Mouse (Mus musculus): ENCODE measurements around the gene Stx18. TPM values are rescaled to one million over a fixed set of nuclear protein-coding genes. Genes with fewer than 3 reads are reported as not detected.

Gene Stx18
- polyA plus RNA-seq (2017; shearing (Covaris generic)) = 28.7 TPM

DNA sequence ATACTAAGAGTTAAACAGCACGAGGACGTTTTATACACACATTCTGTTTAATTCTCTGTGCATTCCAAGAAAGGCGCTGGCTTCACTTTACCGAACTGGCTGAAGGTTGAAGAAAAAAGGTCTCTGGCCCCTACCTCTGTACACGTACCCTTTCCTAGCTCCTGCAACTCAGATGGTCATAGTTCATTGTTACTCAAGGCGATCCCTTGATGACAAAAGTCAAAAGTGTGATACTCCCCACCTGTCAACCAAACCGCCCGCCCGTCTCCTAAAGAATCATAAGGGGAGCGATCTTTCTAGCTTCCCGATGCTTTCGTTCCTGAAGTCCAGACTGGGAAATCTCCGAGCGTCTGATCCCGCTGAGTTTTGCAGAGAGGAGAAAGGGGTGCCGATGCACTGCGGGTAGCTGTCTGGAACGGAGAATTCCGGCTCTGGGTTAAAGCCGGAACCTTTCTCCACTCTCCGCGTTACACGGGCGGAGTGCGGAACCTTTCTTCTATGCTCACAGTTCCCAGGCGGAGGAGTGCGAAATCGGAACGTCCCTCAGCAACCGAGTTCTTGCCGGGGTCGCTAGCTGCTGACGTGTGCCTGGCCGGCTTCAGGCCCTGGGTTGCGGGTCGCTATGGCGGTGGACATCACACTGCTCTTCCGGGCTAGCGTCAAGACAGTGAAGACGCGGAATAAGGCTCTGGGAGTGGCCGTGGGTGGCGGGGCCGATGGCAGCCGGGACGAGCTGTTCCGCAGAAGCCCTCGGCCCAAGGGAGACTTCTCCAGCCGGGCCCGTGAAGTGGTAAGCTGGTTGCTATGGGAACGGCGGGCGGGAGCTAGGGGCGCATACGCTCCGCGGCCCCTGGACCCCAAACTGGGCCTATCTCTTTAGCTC is at the start of gene Stx18:
TSS of gene Stx18 (plus strand) at position 33 of the 883 bp plus-strand sequence.

GRCm38 (mm10) chr5:38159634-38160413 is 121.3 kb downstream of the Stx18 start, which contains the start of gene Nsg1:
Nsg1 (minus strand) TSS chr5:38159907.

Other genes with a start within 250 kb of the Stx18 start
- gene Msx1, start 214.2 kb upstream of the Stx18 start, polyA plus RNA-seq (2017; shearing (Covaris generic)) = not detected
- gene Nsg1, start 121.2 kb downstream of the Stx18 start, polyA plus RNA-seq (2017; shearing (Covaris generic)) = not detected
- 16.0 TPM for gene Zbtb49, start 181.7 kb downstream of the Stx18 start, polyA plus RNA-seq (2017; shearing (Covaris generic))
- gene Lyar, start 181.7 kb downstream of the Stx18 start, polyA plus RNA-seq (2017; shearing (Covaris generic)) = 40.1 TPM
- gene Tmem128, start 221.4 kb downstream of the Stx18 start, polyA plus RNA-seq (2017; shearing (Covaris generic)) = 112 TPM
- not detected for gene Otop1, start 237.2 kb downstream of the Stx18 start, polyA plus RNA-seq (2017; shearing (Covaris generic))